Mouse (Mus musculus) cerebellum, postnatal 10 days (tissue): ENCODE results near the gene Abhd2.

Source experiments
- DNase-seq, 2 experiments: peaks; one replicate each; pipeline ENCODE4 v3.0.0; 2021; ENCODE audit warnings: mixed read lengths in 2 of 2

The Abhd2 gene

GRCm38 (mm10) chr7:79272789-79273718 is at the start of gene Abhd2:
Gene Abhd2 (plus strand): TSS chr7:79273199.
- DNase-seq, result peak; percentile 100

- no peak for DNase-seq
Observed at GRCm38 (mm10) chr7:79225477-79225876, 47.5 kb upstream of the Abhd2 start.

GRCm38 (mm10) chr7:79226172-79226571 is 46.8 kb upstream of the Abhd2 start:
- no peak for DNase-seq

GRCm38 (mm10) chr7:79226834-79227486 is 46.0 kb upstream of the Abhd2 start:
- DNase-seq, result no peak

GRCm38 (mm10) chr7:79228471-79228870 is 44.5 kb upstream of the Abhd2 start:
- DNase-seq, result peak; percentile 91 to 94

- no peak for DNase-seq
Observed at GRCm38 (mm10) chr7:79231577-79231976, 41.4 kb upstream of the Abhd2 start.

GRCm38 (mm10) chr7:79232048-79232447 is 41.0 kb upstream of the Abhd2 start:
- no peak for DNase-seq

- peak; percentile 57 to 63 for DNase-seq
Observed at GRCm38 (mm10) chr7:79238741-79239140, 34.3 kb upstream of the Abhd2 start.

GRCm38 (mm10) chr7:79241931-79242625 is 30.9 kb upstream of the Abhd2 start:
- peak; percentile 70 to 71 for DNase-seq

GRCm38 (mm10) chr7:79243236-79243635 is 29.8 kb upstream of the Abhd2 start:
- DNase-seq, result no peak

GRCm38 (mm10) chr7:79246039-79246670 is 26.8 kb upstream of the Abhd2 start:
- peak; percentile 82 to 86 for DNase-seq

- peak; percentile 55 to 69 for DNase-seq
Observed at GRCm38 (mm10) chr7:79247408-79247807, 25.6 kb upstream of the Abhd2 start.

GRCm38 (mm10) chr7:79247881-79248389 is 25.1 kb upstream of the Abhd2 start:
- peak; percentile 57 to 69 for DNase-seq

- no peak for DNase-seq
Observed at GRCm38 (mm10) chr7:79249581-79249980, 23.4 kb upstream of the Abhd2 start.

GRCm38 (mm10) chr7:79254248-79254888 is 18.6 kb upstream of the Abhd2 start:
- peak; percentile 67 to 76 for DNase-seq

- DNase-seq, result no peak
Observed at GRCm38 (mm10) chr7:79255350-79255749, 17.6 kb upstream of the Abhd2 start.

GRCm38 (mm10) chr7:79255752-79256151 is 17.2 kb upstream of the Abhd2 start:
- DNase-seq, result no peak

GRCm38 (mm10) chr7:79256716-79257115 is 16.3 kb upstream of the Abhd2 start:
- no peak for DNase-seq

GRCm38 (mm10) chr7:79258981-79259542 is 13.9 kb upstream of the Abhd2 start:
- DNase-seq, result no peak

- DNase-seq, result no peak
Observed at GRCm38 (mm10) chr7:79262478-79262877, 10.5 kb upstream of the Abhd2 start.

GRCm38 (mm10) chr7:79263776-79264175 is 9.2 kb upstream of the Abhd2 start:
- DNase-seq, result no peak

- DNase-seq, result no peak
Observed at GRCm38 (mm10) chr7:79266228-79266627, 6.8 kb upstream of the Abhd2 start.
